Mouse (Mus musculus): ENCODE results near the gene Olfr170. TPM values are rescaled to one million over a fixed set of nuclear protein-coding genes. Genes with fewer than 3 reads are reported as not detected.
"Not testable (repeated sequence)": the region's sequence is repeated elsewhere in the genome, so short reads cannot be mapped to it uniquely, and the experiment has no call there.

The Olfr170 gene
- not detected for total RNA-seq (2021)

DNA sequence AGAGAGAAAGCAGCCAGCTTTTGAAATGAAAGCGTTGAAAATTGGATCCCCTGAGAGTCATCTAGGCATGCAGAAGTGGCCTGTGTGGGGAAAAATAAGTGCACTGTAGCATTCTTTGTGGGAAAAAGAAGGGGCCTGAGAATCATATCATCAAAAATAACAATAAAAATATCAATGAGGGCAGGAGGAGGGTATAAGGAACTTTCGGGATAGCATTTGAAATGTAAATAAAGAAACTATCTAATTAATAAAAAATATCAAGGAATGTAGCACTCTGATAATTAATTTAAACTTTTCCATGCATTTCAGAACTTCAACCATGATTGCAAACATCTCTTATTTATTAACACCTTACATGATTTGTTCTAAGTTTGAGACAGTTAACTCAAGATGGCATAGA lies at the start of gene Olfr170:
TSS of gene Olfr170 (minus strand) at position 101 of the 400 bp plus-strand sequence.
- DNase-seq; intact Hi-C loops (cut with DNase I): not testable (repeated sequence)

DNA sequence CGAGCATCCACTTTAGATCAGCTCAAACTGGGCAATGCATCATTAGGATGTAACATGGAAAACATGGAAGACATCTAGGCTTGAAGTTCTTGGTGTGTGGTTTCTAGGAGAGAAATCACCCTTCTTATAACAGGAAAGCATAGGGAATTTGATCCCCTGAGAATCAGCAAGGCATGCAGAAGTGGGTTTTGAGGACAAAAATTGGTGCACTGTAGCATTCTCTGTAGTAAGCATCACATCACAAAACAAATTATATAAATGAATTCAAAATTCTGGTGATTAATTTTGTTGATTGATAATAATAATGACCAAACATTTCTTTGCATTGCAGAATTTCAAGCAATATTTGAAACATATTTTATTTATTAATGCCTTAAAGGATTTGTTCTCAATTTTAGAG lies 18.1 kb upstream of the Olfr170 start, which contains the start of gene Olfr171:
TSS of gene Olfr171 (minus strand) at position 101 of the 400 bp plus-strand sequence.
- DNase-seq: no peak
- intact Hi-C loops (cut with DNase I): no loop called here

DNA sequence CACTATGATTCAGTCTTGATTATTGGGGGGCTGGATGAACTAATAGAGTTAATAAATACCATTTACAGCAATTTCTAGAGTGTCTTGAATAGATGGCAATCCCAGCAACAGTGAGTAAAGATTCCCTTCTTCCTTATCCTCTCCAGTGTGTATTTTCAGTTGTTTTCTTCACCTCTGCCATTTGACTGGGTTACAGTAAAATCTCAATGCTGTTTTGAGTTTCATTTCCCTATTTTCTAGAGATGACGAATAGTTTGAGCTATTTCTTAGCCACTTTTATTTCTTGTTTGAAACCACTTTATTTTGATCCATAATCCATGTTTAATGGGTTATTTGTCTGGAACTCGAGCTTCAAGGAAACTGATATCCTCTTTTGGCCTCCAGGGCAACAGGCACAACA lies 8.5 kb downstream of the Olfr170 start:
- DNase-seq: no peak
- intact Hi-C loops (cut with DNase I): no loop called here

DNA sequence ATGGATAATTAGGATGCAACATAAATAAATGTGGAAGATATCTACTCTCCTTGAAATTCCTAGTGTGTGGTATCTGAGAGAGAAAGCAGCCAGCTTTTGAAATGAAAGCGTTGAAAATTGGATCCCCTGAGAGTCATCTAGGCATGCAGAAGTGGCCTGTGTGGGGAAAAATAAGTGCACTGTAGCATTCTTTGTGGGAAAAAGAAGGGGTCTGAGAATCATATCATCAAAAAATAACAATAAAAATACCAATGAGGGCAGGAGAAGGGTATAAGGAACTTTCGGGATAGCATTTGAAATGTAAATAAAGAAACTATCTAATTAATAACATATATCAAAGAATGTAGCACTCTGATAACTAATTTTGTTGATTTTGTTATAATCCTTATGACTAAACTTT lies 40.0 kb downstream of the Olfr170 start, which contains the start of gene Olfr169:
TSS of gene Olfr169 (minus strand) at position 101 of the 400 bp plus-strand sequence.
- DNase-seq; intact Hi-C loops (cut with DNase I): not testable (repeated sequence)

Other genes with a start within 250 kb of the Olfr170 start
- not detected for gene Olfr165, start 188.7 kb downstream of the Olfr170 start, total RNA-seq (2021)
- gene Olfr166, start 128.2 kb downstream of the Olfr170 start, total RNA-seq (2021): not detected
- gene Olfr167, start 89.6 kb downstream of the Olfr170 start, total RNA-seq (2021): not detected
- gene Olfr168, start 76.3 kb downstream of the Olfr170 start, total RNA-seq (2021): not detected
- not detected for gene Olfr169, start 40.1 kb downstream of the Olfr170 start, total RNA-seq (2021)
- not detected for gene Olfr171, start 18.0 kb upstream of the Olfr170 start, total RNA-seq (2021)
- under 1 TPM; 0.10 to 0.18 TPM for gene Lamp3, start 94.5 kb upstream of the Olfr170 start, total RNA-seq (2021)
- 10 to 100 TPM; 28.9 to 37.2 TPM for gene B3gnt5, start 148.3 kb upstream of the Olfr170 start, total RNA-seq (2021)

All from left cerebral cortex, postnatal 4 days (tissue).